Mouse (Mus musculus) G1E (cell line): Measurements from ENCODE around the gene Umps.

Experiments used
- CTCF ChIP-seq: IDR thresholded peaks from 2 replicates; pipeline ENCODE4 v1.5.1; 2012; ENCODE audit warnings: low read depth, low read length, inconsistent platforms, mixed read lengths
- GATA1 ChIP-seq: IDR thresholded peaks from 2 replicates; pipeline ENCODE4 v1.6.1; 2012; ENCODE audit warnings: borderline replicate concordance, low read length, inconsistent platforms, mixed read lengths
- GATA2 ChIP-seq: IDR thresholded peaks from 2 replicates; pipeline ENCODE4 v1.6.1; 2012; ENCODE audit warnings: low read depth, low read length, inconsistent platforms, borderline replicate concordance
- TAL1 ChIP-seq: conservative IDR thresholded peaks from 2 replicates; pipeline ENCODE4 v1.6.1; 2012; ENCODE audit warnings: low read depth, low read length, inconsistent platforms, mixed read lengths

GRCm38 (mm10) chr16:33931682-33932081, 35.2 kb downstream of the Umps start:
- TF ChIP-seq CTCF, result no peak
- TF ChIP-seq GATA1, result no peak
- TF ChIP-seq TAL1, result no peak
- TF ChIP-seq GATA2, result no peak
